Mouse (Mus musculus) adrenal gland, postnatal 25 days (tissue): Measurements from ENCODE around the gene Alad. TPM values are rescaled to one million over a fixed set of nuclear protein-coding genes. Genes with fewer than 3 reads are reported as not detected.
"Not testable (repeated sequence)": the region's sequence is repeated elsewhere in the genome, so short reads cannot be mapped to it uniquely, and the experiment has no call there.

Experiments
- DNase-seq: peaks from one replicate; pipeline ENCODE4 v3.0.0; 2021; ENCODE audit warnings: mixed read lengths
- total RNA-seq: library from RNA; stranded (reverse); gene quantifications from 2 replicates; pipeline ENCODE4 v1.2.3, GENCODE M21; 2021

Gene Alad
- total RNA-seq, 1 experiment from 2014 or later: 97.7 TPM

DNA sequence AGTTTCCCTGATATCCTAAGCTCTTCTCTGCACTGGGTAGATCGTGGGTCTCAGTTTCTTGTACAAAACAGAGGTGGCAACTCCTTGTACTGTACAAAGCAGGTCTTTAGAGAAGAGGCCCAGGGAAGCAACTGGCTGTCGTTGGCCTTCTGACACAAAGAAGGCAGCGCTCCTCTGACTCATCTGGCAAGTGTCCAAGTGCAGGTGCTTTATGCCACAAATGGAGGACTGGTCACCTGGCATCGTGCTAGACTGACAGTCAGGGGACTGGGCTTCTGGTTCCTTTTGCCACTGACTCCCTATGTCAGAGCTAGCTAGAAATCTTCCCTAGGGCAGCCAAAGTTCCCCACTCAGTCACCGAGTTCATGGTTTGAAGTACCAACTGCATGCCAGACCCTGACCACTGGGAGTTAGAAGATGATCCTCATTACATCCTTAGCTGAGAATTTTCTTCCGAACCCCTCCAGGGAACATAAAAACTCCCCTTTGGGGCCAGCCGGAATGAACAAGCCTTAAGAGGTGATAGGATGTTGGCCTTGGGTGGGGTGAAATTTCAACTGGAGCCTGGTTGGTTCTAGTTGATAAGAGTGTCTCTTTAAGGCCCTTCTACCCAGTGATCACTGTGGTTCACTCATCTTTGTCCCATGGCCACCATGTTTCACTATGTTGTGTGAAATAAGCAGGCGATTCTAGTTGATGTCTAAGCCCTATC is 34.1 kb downstream of the Alad start:
- DNase-seq: no peak

DNA sequence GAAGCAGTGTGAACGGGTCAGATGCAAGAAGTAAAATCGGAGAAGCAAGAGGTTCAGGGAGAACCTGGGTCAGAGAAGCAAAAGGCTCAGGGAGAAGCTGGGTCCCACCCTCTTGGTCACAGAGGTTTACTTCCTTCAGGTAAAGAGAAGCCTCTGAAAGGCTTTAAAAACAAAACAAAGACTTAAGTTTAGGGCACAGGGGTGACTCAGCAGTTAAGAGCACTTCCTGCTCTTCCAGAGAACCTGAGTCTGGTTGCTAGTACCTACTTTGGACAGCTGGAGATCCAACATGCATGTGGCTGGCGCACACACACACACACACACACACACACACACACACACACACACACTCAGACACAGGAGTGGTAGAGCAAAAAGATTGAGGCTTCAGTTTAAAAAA is 34.8 kb downstream of the Alad start:
- DNase-seq: no peak

DNA sequence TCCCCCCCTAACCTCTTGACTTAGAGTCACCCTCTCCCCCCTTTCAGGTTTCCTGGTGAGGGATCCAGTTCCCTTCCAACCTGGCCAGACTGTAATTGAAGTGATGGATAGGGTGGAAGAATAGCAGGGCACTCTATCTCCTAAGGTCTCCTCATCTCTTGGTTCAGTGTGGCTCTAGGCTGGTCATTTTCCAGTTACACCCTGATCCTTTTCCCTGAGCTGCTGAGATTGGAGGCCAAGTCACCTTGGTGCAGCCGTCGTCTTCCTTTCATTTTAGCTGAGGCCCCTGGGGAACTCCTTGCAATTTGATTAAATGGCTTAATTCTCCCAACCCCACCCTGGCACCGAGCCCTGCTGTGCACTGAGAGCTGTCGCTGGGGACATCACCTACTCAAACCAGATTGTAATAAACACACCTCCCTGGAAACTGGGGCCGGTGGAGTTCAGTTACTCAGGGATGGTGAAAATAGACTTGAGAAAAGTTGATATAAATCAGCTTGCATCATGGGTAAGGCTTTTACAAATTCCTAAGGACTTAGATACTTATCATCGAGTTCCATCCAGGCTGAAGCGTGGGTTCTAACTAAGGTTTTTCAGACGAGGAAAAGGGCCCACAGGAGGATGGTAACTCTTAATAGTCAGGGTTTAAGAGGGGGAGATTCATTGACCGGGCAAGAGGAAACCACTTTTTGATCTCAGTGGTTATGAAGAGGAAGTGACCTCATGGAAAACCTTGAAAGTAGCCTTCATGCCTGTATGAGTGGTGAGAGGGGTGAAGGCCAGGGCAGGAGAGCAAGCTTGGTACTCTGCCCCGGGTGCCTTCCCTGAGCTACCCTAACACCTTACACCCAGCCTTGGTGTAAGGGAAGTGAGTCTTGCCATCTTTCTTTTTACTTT is 38.8 kb downstream of the Alad start:
- DNase-seq: no peak

DNA sequence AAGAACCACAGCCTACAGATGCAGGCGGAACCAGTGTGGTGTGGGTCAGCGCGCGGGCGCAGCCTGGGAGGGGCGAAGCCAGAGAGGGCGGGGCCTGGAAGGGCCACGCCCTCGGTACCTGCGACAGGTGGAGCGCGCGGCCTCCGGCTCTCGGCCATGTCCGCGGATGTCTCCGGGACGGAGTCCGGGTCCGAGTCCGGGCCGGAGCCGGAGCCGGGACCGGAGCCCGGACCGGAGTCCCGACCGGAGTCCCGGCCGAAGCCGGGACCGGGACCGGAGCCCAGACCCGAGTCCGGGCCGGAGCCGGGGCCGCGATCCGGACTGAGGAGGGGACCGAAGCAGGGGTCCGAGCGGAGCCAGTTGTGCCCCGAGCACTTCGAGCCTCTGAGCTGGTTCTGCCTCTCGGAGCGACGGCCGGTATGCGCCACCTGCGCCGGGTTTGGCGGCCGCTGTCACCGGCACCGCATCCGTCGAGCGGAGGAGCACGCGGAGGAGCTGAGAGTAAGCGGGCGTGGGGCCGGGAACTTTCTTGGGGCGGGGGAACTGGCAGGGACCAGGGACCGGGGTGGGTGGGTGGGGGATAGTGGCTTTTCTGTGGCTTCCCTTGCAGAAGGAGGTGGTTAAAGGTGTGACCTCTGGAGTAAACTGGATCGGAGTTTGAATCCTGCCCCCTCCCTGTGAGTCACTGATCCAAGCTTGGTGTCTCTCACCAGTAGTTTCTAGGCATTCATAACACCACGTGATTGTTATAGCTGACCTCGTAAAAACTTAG is 39.6 kb downstream of the Alad start, which contains the start of gene Bspry:
Gene Bspry (plus strand): TSS at position 117 of the 772 bp plus-strand sequence.
- DNase-seq: peak; percentile 50

DNA sequence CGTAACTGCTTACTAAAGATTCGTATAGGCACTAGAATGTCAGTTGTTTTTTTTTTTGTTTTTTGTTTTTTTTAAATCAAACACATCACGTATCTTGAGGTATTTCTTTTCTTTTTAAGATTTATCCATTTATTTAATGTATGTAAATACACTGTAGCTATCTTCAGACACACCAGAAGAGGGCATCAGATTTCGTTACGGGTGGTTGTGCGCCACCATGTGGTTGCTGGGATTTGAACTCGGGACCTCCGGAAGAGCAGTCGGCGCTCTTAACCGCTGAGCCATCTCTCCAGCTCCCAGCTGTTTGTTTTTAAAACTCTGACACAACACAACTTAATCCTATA is 40.2 kb downstream of the Alad start:
- not testable (repeated sequence) for DNase-seq

DNA sequence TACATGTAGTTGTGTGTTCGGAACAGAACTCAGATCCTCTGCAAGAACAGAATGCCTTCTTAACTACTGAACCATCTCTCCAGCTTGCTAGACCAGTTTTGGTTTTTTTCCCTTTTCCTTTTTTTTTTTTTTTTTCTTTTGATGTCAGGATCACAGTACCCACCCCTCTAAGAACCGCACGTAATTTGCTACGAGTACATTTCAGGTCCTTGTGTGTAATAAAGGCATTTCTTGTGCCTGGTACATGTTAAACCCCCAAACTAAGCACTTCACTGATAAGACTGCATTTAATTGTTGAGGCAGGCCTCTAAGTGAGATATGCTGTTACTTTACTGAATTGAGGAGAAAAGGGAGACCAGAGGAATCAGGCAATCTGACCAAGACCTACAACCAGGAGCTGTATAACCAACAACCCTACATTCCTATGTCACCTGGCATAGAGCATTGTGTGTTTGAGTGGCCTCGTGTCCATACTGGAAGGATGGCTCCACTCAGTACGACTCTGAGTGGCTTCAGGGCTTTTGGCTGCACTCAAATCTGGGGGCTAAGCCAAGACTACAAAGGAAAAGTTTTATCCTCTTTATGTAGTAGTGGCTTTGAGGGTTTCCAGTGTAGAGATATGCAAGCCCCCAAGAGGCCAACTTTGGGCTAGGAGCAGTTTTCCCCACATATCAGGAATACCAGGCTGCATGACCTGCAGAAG is 42.0 kb downstream of the Alad start:
- no peak for DNase-seq

DNA sequence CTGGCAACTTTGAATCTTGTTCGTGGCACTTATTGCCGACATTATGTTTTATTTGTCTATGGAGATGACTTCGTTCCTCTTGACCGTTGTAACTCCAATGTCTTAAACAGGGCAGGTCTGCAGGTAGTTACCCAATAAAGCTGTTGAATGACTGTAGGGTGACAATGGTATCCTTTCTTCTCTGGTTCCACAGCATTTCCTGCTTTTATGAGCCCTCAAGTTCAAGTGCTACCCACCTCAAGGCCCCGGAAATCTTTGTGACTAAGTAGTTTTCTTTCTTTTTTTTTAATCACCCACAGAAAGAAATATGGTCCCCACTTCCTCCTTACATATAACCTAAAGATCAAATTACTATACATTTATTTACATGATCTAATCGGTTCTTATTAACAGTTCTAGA is 43.9 kb downstream of the Alad start:
- DNase-seq: no peak

DNA sequence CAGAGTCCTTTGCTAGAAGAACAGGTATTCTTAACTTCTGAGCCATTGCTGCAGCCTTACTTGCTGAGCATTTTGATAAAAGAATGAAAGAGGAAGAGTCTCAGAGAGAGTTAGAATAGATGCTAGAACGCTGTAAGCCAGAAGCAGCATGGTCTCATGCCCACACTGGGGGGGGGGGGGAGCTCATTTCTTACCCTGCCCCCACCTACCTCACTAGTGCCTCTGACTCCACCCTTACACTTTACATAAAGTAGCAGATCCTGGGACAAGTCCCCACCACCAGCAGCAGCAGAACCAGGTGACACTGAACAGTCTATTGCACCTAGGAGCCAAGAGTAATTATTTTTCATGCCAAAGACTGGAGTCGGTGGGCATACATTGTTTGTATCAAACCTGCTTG is 44.6 kb downstream of the Alad start:
- no peak for DNase-seq

DNA sequence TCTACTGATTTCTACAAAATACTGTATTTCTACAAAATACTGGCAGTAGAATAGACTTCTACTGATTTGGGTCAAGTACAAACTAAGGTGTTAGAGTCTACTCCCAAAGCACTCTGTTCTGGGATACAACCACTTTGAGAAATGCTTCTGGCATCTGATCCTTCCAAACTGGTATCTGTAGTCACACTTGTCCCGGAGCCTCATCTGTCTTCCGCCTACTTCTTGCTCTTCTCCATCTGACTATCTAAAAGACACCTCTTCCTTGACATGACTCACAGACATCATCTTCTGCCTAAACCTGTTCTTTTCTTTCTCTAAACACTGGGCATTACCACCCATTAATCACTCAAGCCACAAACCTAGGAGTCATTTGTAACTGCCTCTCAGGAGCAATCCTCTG is 47.6 kb downstream of the Alad start:
- no peak for DNase-seq

DNA sequence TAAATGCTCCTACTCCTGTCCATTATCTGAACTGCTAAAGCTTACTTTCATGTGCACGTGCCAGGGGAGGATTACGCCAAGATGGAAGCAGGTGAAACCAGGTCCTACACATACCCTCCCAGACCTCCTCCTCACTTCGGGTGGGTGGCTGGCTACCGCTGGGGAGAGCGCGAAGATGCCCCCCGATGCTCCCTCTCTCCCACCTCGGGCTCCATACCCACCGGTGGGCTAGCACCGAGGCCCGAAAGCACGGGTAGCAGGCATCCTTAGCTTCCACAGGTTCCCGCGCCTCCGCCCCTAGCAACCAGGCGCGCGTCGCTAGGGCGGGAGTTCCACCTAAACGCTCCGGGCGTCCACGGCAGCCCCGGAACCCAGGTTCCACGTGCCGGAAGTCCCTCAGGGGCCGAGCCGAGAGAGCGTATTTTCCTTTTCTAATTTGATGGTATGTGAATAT is 49.1 kb downstream of the Alad start, which contains the start of gene Wdr31:
Gene Wdr31 (minus strand): TSS at position 299 of the 454 bp plus-strand sequence.
- peak; percentile 81 for DNase-seq

DNA sequence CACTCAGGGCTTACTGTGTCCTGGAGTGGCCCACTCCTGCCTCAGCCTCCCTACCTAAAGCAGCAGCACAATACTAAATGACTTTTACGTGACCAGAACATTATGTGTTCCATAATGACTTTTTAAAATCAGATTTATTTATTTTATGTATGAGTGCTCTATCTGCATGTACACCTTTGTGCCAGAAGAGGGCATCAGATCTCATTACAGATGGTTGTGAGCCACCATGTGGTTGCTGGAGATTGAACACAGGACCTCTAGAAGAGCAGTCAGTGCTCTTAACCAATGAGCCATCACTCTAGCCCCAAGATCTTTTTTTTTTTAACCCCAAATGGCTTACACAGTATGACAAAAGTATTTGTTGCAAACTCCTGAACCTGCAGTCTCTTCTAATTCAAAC is 51.6 kb downstream of the Alad start:
- no peak for DNase-seq

DNA sequence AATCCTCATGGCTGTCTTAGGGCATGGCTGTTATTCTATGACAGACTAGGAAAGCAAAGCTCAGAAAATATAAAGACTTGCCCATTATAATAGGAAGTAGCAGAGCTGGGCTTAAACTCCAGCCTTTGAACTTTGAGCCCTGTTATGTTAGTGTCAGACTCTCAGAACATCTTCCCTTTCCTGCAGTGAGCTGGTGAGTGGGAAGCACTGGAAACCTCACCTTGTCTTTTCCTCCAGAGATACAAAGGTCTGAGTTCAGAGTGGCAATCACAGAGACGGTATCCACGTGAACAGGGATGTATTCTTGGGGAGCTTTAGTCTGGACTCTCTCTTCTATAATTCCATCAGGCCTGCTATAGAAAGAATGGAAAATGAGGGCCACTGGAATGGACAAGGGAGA is 56.6 kb downstream of the Alad start:
- no peak for DNase-seq

DNA sequence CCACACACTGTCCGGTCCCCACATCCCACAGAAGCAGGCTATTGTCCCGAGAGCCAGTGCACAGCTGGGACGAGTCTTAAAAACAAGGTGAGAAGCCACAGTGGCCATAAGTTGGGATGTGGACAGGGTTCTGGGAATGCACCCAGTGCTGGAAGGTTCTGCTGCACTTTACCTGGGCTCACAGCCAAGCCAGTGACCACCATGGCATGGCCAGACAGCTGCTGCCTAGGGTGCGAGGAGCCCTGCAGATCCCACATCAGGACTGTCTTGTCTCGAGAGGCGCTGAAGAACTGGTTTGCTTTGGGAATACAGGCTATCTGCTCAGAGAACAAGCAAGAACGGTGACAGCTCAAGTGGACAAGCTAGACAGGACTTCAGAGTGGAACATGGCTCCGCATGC is 59.4 kb downstream of the Alad start:
- no peak for DNase-seq

Other genes starting within 250 kb of the Alad start
- 34.9 and 42.5 TPM in 2 replicates for gene Fkbp15, start 159.4 kb downstream of the Alad start, total RNA-seq
- 50.7 and 51.4 TPM in 2 replicates for gene Slc31a1, start 159.2 kb downstream of the Alad start, total RNA-seq
- gene Cdc26, start 111.3 kb downstream of the Alad start, total RNA-seq: 70.4 and 85.8 TPM in 2 replicates
- 28.4 and 30.2 TPM in 2 replicates for gene Prpf4, start 111.1 kb downstream of the Alad start, total RNA-seq
- not detected in 2 replicates for gene Rnf183, start 84.7 kb downstream of the Alad start, total RNA-seq
- 2.4 and 3.0 TPM in 2 replicates for gene Wdr31, start 49.0 kb downstream of the Alad start, total RNA-seq
- gene Bspry, start 39.9 kb downstream of the Alad start, total RNA-seq: 2.4 and 3.5 TPM in 2 replicates
- gene Hdhd3, start 16.5 kb downstream of the Alad start, total RNA-seq: 10.2 and 14.6 TPM in 2 replicates
- 49.0 and 52.2 TPM in 2 replicates for gene Pole3, start 5.2 kb upstream of the Alad start, total RNA-seq
- gene 4933430I17Rik, start 5.5 kb upstream of the Alad start, total RNA-seq: 0.64 TPM in 1 of 2 replicates, not detected in the other
- gene Rgs3, start 39.9 kb upstream of the Alad start, total RNA-seq: 31.5 TPM in 2 replicates